Mouse (Mus musculus) adrenal gland, postnatal 4 days (tissue): ENCODE results near the gene Elmo1. TPM values are rescaled to one million over a fixed set of nuclear protein-coding genes. Genes with fewer than 3 reads are reported as not detected.

Experiments
- DNase-seq, 2 experiments: peaks; one replicate each; pipeline ENCODE4 v3.0.0; 2021 to 2022; ENCODE audit warnings: low spot score in 2 of 2, mixed read lengths in 2 of 2
- total RNA-seq, 2 experiments: library from RNA; stranded (reverse); gene quantifications; 2 replicates each; pipeline ENCODE4 v1.2.3; 2021

Elmo1 gene
- total RNA-seq, 2 experiments from 2014 or later = 26.2 to 28.2 TPM

- DNase-seq = no peak
Measured at GRCm38 (mm10) chr13:20434071-20434470, 343.7 kb downstream of the Elmo1 start.

GRCm38 (mm10) chr13:20439488-20439887, 349.1 kb downstream of the Elmo1 start:
- DNase-seq = no peak

GRCm38 (mm10) chr13:20450831-20451353, 360.5 kb downstream of the Elmo1 start:
- no peak for DNase-seq

GRCm38 (mm10) chr13:20454357-20454756, 364.0 kb downstream of the Elmo1 start:
- DNase-seq = no peak

- DNase-seq = no peak
Measured at GRCm38 (mm10) chr13:20460096-20460495, 369.7 kb downstream of the Elmo1 start.

GRCm38 (mm10) chr13:20461616-20462015, 371.2 kb downstream of the Elmo1 start:
- no peak for DNase-seq

GRCm38 (mm10) chr13:20464161-20464560, 373.8 kb downstream of the Elmo1 start:
- DNase-seq = no peak

GRCm38 (mm10) chr13:20467381-20467780, 377.0 kb downstream of the Elmo1 start:
- DNase-seq = no peak

GRCm38 (mm10) chr13:20471732-20472131, 381.3 kb downstream of the Elmo1 start:
- peak in 1 of 2 experiments; percentile 12 for DNase-seq

- DNase-seq = no peak
Measured at GRCm38 (mm10) chr13:20472301-20472831, 382.0 kb downstream of the Elmo1 start.

GRCm38 (mm10) chr13:20472891-20473539, 382.6 kb downstream of the Elmo1 start:
- DNase-seq = no peak

GRCm38 (mm10) chr13:20473641-20474078, 383.3 kb downstream of the Elmo1 start:
- no peak for DNase-seq

- DNase-seq = no peak
Measured at GRCm38 (mm10) chr13:20474600-20474999, 384.2 kb downstream of the Elmo1 start.

- no peak for DNase-seq
Measured at GRCm38 (mm10) chr13:20481805-20482204, 391.4 kb downstream of the Elmo1 start.

- no peak for DNase-seq
Measured at GRCm38 (mm10) chr13:20489110-20489509, 398.7 kb downstream of the Elmo1 start.

- no peak for DNase-seq
Measured at GRCm38 (mm10) chr13:20489698-20490417, 399.5 kb downstream of the Elmo1 start.

GRCm38 (mm10) chr13:20490860-20491594, 400.6 kb downstream of the Elmo1 start:
- no peak for DNase-seq

GRCm38 (mm10) chr13:20491666-20492065, 401.3 kb downstream of the Elmo1 start:
- DNase-seq = no peak

GRCm38 (mm10) chr13:20494047-20494739, 403.8 kb downstream of the Elmo1 start:
- DNase-seq = no peak

GRCm38 (mm10) chr13:20501923-20502322, 411.5 kb downstream of the Elmo1 start:
- DNase-seq = no peak

- DNase-seq = no peak
Measured at GRCm38 (mm10) chr13:20503371-20503770, 413.0 kb downstream of the Elmo1 start.
